In the genomic region with DNA sequence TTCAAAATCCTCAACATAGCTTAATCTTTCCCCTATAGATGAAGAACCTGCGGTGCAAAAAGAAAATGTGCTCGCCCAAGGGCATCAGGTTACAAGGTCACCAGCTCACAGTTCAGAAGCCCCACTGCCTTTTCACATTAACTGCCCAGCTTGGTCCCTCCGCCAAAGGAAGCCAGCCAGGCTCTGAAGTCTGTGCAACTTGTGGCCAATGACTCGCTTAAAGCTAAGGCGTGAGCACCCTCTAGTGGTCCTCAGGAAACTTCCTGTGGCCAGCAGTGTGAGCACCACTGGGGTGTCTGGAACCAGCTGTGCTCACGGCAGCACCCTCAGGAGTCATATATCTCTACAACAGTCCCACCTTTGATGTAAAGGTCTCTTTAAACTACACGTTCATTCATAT, we compare ENCODE assay signal across 8 mouse cellular contexts. TPM values are rescaled to one million over a fixed set of nuclear protein-coding genes. Genes with fewer than 3 reads are reported as not detected.
DNase-seq lines count a peak whose midpoint lies in the region; ATAC-seq and TF ChIP-seq lines count a peak whose summit lies in the region.

No protein-coding gene starts in this region.

- peak; percentile 89 for TF ChIP-seq CTCF in midbrain, postnatal 0 days (IDR thresholded peaks at IDR 0.05)

- no peak overlapping the region for H3K9ac ChIP-seq in intestine, embryonic 16.5 days (ENCODE audit: low read depth, low read length)
- no peak overlapping the region for H3K9ac ChIP-seq in limb, embryonic 11.5 days (ENCODE audit: low read length)
- no peak overlapping the region for H3K9ac ChIP-seq in midbrain, postnatal 0 days (replicated peaks; ENCODE audit: low read length, poor library complexity, severe bottlenecking)

- H3K36me3 ChIP-seq in heart, embryonic 10.5 days, result no peaks in the 10 kb centered on the region
- H3K36me3 ChIP-seq in intestine, embryonic 16.5 days (ENCODE audit: control insufficient read depth, insufficient read depth, low read length), result no peaks in the 10 kb centered on the region
- H3K36me3 ChIP-seq in limb, embryonic 11.5 days (ENCODE audit: control insufficient read depth, insufficient read depth, low read length), result no peaks in the 10 kb centered on the region
- no peaks in the 10 kb centered on the region for H3K36me3 ChIP-seq in midbrain, postnatal 0 days (ENCODE audit: insufficient read depth, low read length)

- H3K27me3 ChIP-seq in heart, embryonic 10.5 days (ENCODE audit: insufficient read depth, poor library complexity, severe bottlenecking), result no peaks in the 10 kb centered on the region
- H3K27me3 ChIP-seq in intestine, embryonic 16.5 days (replicated peaks; ENCODE audit: control insufficient read depth, insufficient read depth, low read length), result no peaks in the 10 kb centered on the region
- H3K27me3 ChIP-seq in limb, embryonic 11.5 days (ENCODE audit: control insufficient read depth, insufficient read depth, low read length), result no peaks in the 10 kb centered on the region
- H3K27me3 ChIP-seq in midbrain, postnatal 0 days (ENCODE audit: insufficient read depth, low read length), result no peaks in the 10 kb centered on the region

- H3K4me1 ChIP-seq in heart, embryonic 10.5 days, result peaks cover 10% of the 10 kb centered on the region; the same call in 1 of the 2 replicates
- no peaks in the 10 kb centered on the region for H3K4me1 ChIP-seq in intestine, embryonic 16.5 days (ENCODE audit: control insufficient read depth, insufficient read depth, low read length)
- no peaks in the 10 kb centered on the region for H3K4me1 ChIP-seq in limb, embryonic 11.5 days (ENCODE audit: control insufficient read depth, insufficient read depth, low read length)
- no peaks in the 10 kb centered on the region for H3K4me1 ChIP-seq in midbrain, postnatal 0 days (ENCODE audit: insufficient read depth, low read length)

- H3K27ac ChIP-seq in heart, embryonic 10.5 days, result no peak overlapping the region
- no peak overlapping the region for H3K27ac ChIP-seq in intestine, embryonic 16.5 days (ENCODE audit: low read length)
- no peak overlapping the region for H3K27ac ChIP-seq in limb, embryonic 11.5 days (replicated peaks; ENCODE audit: low read depth, low read length)
- H3K27ac ChIP-seq in midbrain, postnatal 0 days (ENCODE audit: low read depth, low read length), result no peak overlapping the region

- H3K4me2 ChIP-seq in intestine, embryonic 16.5 days (ENCODE audit: low read depth, low read length), result no peak overlapping the region
- H3K4me2 ChIP-seq in limb, embryonic 11.5 days (ENCODE audit: low read depth, severe bottlenecking), result no peak overlapping the region
- H3K4me2 ChIP-seq in midbrain, postnatal 0 days (ENCODE audit: low read depth, low read length, poor library complexity, severe bottlenecking), result no peak overlapping the region

- H3K9me3 ChIP-seq in heart, embryonic 10.5 days, result no peaks in the 10 kb centered on the region
- no peaks in the 10 kb centered on the region for H3K9me3 ChIP-seq in intestine, embryonic 16.5 days (ENCODE audit: control insufficient read depth, low read length)
- H3K9me3 ChIP-seq in limb, embryonic 11.5 days (ENCODE audit: control insufficient read depth, low read length), result no peaks in the 10 kb centered on the region
- H3K9me3 ChIP-seq in midbrain, postnatal 0 days (ENCODE audit: low read length), result no peaks in the 10 kb centered on the region

- 3% methylated on average over 7 of the region's 7 CpGs for WGBS in heart, embryonic 10.5 days
- 8% methylated on average over 7 of the region's 7 CpGs for WGBS in intestine, embryonic 16.5 days
- under 1% methylated on average over 7 of the region's 7 CpGs for WGBS in limb, embryonic 11.5 days
- 4% methylated on average over 7 of the region's 7 CpGs for WGBS in midbrain, postnatal 0 days

- ATAC-seq in intestine, embryonic 16.5 days, result peak; percentile 50
- peak; percentile 73; the same call in 1 of the 2 replicates for ATAC-seq in limb, embryonic 11.5 days (ENCODE audit: insufficient number of reproducible peaks, low FRiP score, low TSS enrichment, low read depth)
- ATAC-seq in midbrain, postnatal 0 days (ENCODE audit: low FRiP score), result peak; percentile 79

- no peak overlapping the region for H3K4me3 ChIP-seq in heart, embryonic 10.5 days
- H3K4me3 ChIP-seq in intestine, embryonic 16.5 days (ENCODE audit: low read length), result no peak overlapping the region
- H3K4me3 ChIP-seq in limb, embryonic 11.5 days (ENCODE audit: low read depth, low read length), result no peak overlapping the region
- H3K4me3 ChIP-seq in midbrain, postnatal 0 days (ENCODE audit: low read depth, low read length), result no peak overlapping the region

- peak; percentile 95 for DNase-seq in heart, adult 11 months
- no peak for DNase-seq in heart, embryonic 10.5 days (ENCODE audit: low spot score)
- peak; percentile 80 to 82 for DNase-seq in cerebellum, postnatal 10 days
- DNase-seq in gastrocnemius, adult 8-10 months (ENCODE audit: low spot score in 2 of 2), result peak; percentile 32 to 54
- peak; percentile 76 for DNase-seq in limb, embryonic 11.5 days (ENCODE audit: low spot score)
- peak; percentile 86 for DNase-seq in midbrain, postnatal 0 days (ENCODE audit: low spot score)
- peak; percentile 39 to 68 for DNase-seq in spleen, adult 18-20 months

RNA-seq across cellular contexts. Expression of gene Aox2, which starts 18.2 kb away (rescaled TPM):
- 0.05 TPM in 1 of 2 replicates, not detected in the other for polyA plus RNA-seq in heart, embryonic 10.5 days (2016; fragmentation: Nextera tagmentation; extraction: Ambion mirVana)
- under 1 TPM; 0.04 to 0.24 (median 0.08) TPM for total RNA-seq in gastrocnemius, adult 8-10 months (2022)
- polyA plus RNA-seq in intestine, embryonic 16.5 days (2015; fragmentation: Nextera tagmentation; extraction: Ambion mirVana), result 0.02 and 0.09 TPM in 2 replicates
- polyA plus RNA-seq in limb, embryonic 11.5 days (2014; fragmentation: Nextera tagmentation; extraction: Ambion mirVana), result 0.09 TPM in 1 of 2 replicates, not detected in the other
- total RNA-seq in midbrain, postnatal 0 days (2014; rRNA removed), result 0.16 TPM in 1 of 2 replicates, not detected in the other
- polyA plus RNA-seq in midbrain, postnatal 0 days (2015; fragmentation: Nextera tagmentation; extraction: Ambion mirVana), result 0.05 TPM in 1 of 2 replicates, not detected in the other
